ENCODE assay signal across 8 mouse cellular contexts in genomic region chr10:67284761-67285175, GRCm38 (mm10). TPM values are rescaled to one million over a fixed set of nuclear protein-coding genes. Genes with fewer than 3 reads are reported as not detected.
A peak's percentile ranks its signal among the peaks of the same experiment; 100 is the strongest.
DNase-seq lines count a peak whose midpoint lies in the region; TF ChIP-seq lines count a peak whose summit lies in the region.

No protein-coding gene starts in this region.

- 0% methylated on average over 29 of the region's 41 CpGs for WGBS in heart, embryonic 10.5 days

- H3K79me2 ChIP-seq in C2C12 (ENCODE audit: control insufficient read depth, insufficient read depth): peaks cover 52% of the 10 kb centered on the region

- no peak for DNase-seq in heart, embryonic 10.5 days (ENCODE audit: low spot score)
- no peak for DNase-seq in heart, adult 8-10 months (ENCODE audit: low spot score)
- DNase-seq in adrenal gland, postnatal 25 days: peak; percentile 39
- DNase-seq in gastrocnemius, postnatal 4 days (ENCODE audit: low spot score in 2 of 2): peak; percentile 23 to 40
- peak; percentile 27 for DNase-seq in liver
- peak; percentile 68 for DNase-seq in naive thymus-derived CD4-positive, alpha-beta T cell, adult 2 months (ENCODE audit: low read depth)
- DNase-seq in right cerebral cortex, postnatal 25 days: no peak

- H3K4me1 ChIP-seq in heart, embryonic 10.5 days: peaks cover 30% of the 10 kb centered on the region

- H3K27ac ChIP-seq in heart, embryonic 10.5 days: peak overlapping the region; percentile 91

- peak overlapping the region; percentile 99 for H3ac ChIP-seq in C2C12 (ENCODE audit: control insufficient read depth, insufficient read length, low read depth)

- H3K79me3 ChIP-seq in C2C12 (ENCODE audit: low read depth): peaks cover 44% of the 10 kb centered on the region

- H3K36me3 ChIP-seq in heart, embryonic 10.5 days: no peaks in the 10 kb centered on the region
- H3K36me3 ChIP-seq in C2C12 (ENCODE audit: control insufficient read depth, insufficient read depth): no peaks in the 10 kb centered on the region

- no peak for TF ChIP-seq CTCF in C2C12 (IDR thresholded peaks at IDR 0.05; ENCODE audit: control insufficient read depth, insufficient read depth, insufficient read length)

- H3K4me3 ChIP-seq in heart, embryonic 10.5 days: peak overlapping the region; percentile 90
- H3K4me3 ChIP-seq in C2C12 (ENCODE audit: insufficient read depth, poor library complexity, severe bottlenecking): peak overlapping the region; percentile 88

- H3K27me3 ChIP-seq in heart, embryonic 10.5 days (ENCODE audit: insufficient read depth, poor library complexity, severe bottlenecking): no peaks in the 10 kb centered on the region
- H3K27me3 ChIP-seq in C2C12 (ENCODE audit: control insufficient read depth, insufficient read depth, insufficient read length): no peaks in the 10 kb centered on the region

- no peaks in the 10 kb centered on the region for H3K9me3 ChIP-seq in heart, embryonic 10.5 days

TF ChIP-seq in C2C12, 6 proteins besides CTCF, POLR2A, EP300 and RAD21:
- TF ChIP-seq FOSL1 (IDR thresholded peaks at IDR 0.05; ENCODE audit: insufficient read depth, low read length, poor library complexity, severe bottlenecking) (no peak), MYOD1 (IDR thresholded peaks at IDR 0.05; ENCODE audit: control insufficient read depth, insufficient read length, low read depth) (no peak), CEBPB (IDR thresholded peaks at IDR 0.05; ENCODE audit: low read depth) (no peak), MAX (IDR thresholded peaks at IDR 0.05) (no peak), MYOG (IDR thresholded peaks at IDR 0.05; ENCODE audit: control insufficient read depth, extremely low read depth, insufficient read length) (no peak), USF1 (IDR thresholded peaks at IDR 0.05; ENCODE audit: low read depth) (no peak)

RNA-seq across cellular contexts. Expression of gene Nrbf2, which starts 0.3 kb away (rescaled TPM):
- polyA plus RNA-seq in heart, embryonic 10.5 days (2016; fragmentation: Nextera tagmentation; extraction: Ambion mirVana): 30.3 and 35.6 TPM in 2 replicates
- total RNA-seq in heart, adult 8-10 months (2022): 1 to 10 TPM; 6.8 to 9.4 (median 7.0) TPM
- 14.8 TPM for polyA plus RNA-seq in C2C12 (2012; fragmentation: generic; extraction: Trizol)
- total RNA-seq in adrenal gland, postnatal 25 days (2021): 16.0 and 17.1 TPM in 2 replicates
- total RNA-seq in gastrocnemius, postnatal 4 days (2021): 10 to 100 TPM in 1 of 2 experiments, 1 to 10 TPM in 1; 9.1 to 11.0 TPM

Comparison
In these comparisons a context has a peak if more than half of its experiments do, and no peak if none do; other contexts are left out.
1. DNase-seq: peak in adrenal gland, postnatal 25 days (single experiment), gastrocnemius, postnatal 4 days (2 of 2), liver (single experiment) and naive thymus-derived CD4-positive, alpha-beta T cell, adult 2 months (single experiment); none in heart, embryonic 10.5 days (single experiment), heart, adult 8-10 months (single experiment) and right cerebral cortex, postnatal 25 days (single experiment).